Mouse (Mus musculus) olfactory bulb, adult 2 months (tissue): ENCODE data around the gene Mms22l.

Experiments
- CTCF ChIP-seq: fragments of 200-500 bp; IDR thresholded peaks from 2 replicates; pipeline ENCODE4 v1.5.1; 2012; ENCODE audit warnings: low read depth, mild to moderate bottlenecking, low read length, moderate library complexity; ENCODE audit not compliant: insufficient read depth
- POLR2A ChIP-seq: fragments of 200-500 bp; IDR thresholded peaks from 2 replicates; pipeline ENCODE4 v1.6.1; 2012; ENCODE audit warnings: mild to moderate bottlenecking, low read depth, low read length, moderate library complexity; ENCODE audit not compliant: insufficient read depth

DNA sequence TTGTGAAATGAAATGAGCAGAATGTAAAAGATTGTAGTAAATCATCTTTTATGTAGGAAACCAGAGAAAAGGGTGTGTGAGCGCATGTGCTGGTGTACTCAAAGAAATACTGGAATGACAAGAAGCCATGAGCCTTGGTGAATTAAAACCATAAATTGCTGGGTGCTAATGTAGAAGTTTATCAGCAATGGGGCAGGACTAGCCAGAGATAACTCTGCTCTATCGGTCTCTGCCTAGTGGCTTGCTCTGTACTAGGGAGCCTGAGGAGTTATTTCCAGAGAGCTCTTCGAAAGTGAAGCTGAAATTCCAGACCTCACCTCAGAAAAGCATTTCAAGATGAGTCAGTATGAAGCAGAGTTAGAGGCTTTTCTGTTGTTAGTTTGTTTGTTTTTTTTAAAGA lies 12.9 kb downstream of the Mms22l start:
- no peak for TF ChIP-seq CTCF
- no peak for TF ChIP-seq POLR2A
